Mouse (Mus musculus) fat pad, adult 2 months (tissue): ENCODE results near the gene Tarm1.

Experiments used
- DNase-seq: peaks from one replicate; pipeline ENCODE4 v3.0.0-alpha.2; 2011; ENCODE audit warnings: low read depth, low spot score; ENCODE audit errors: extremely low read depth

Gene Tarm1

DNA sequence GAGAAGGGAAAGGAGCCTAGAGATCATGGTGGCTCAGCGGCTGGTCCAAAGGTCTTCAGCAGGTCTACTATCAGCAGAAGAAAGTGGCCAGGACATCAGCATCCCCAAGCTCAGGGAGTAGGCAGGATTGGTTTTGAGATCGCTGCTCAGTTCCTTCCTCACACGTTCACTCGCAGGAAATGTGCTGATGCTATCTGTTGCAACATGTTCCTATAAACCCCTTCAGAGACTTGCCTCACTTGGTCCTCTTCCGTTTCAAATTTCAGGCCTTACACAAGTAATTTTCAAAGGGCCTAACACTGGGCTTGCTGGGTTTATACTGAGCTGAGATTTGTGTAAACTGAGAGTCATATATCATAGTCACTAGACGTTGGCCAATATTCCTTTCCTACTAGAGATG is at the start of gene Tarm1:
Gene Tarm1 (minus strand): TSS at position 186 of the 400 bp plus-strand sequence.
- DNase-seq = no peak

DNA sequence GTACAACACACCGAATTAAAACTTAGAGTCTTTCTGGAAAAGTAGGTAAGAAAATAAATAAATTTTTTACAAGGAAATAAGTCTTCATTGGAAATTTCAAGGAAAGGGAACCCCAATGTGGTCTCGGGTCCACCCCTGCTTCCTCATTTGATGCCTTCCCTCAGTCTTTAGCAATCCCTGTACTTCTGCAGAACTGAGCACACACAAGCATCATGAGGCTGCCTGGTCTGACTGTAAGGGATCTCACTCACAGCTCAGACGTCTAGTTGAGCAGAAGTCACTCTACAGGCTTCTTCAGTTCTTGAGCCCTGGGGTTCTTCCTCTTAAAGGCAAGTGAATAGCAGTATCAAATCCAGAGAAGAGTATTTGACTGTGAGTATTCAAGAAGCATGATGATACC is 3.5 kb upstream of the Tarm1 start:
- DNase-seq = no peak

DNA sequence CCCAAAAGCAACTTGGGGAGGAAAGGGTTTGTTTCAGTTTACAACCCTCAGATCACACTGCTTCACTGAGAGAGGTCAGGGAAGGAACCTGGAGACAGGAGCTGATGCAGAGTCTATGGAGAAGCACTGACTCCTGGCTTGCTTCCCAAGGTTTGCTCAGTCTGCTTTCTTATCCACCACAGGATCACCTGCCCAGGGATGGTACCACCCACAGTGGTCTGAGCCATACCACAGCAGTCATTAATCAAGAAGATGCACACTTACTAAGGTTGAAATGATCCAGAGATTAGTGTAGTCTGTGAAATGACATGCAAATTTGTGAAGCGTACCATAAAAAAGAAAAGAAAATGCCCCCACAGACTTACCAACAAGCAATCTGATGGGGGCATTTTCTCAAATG is 2.0 kb downstream of the Tarm1 start:
- no peak for DNase-seq

DNA sequence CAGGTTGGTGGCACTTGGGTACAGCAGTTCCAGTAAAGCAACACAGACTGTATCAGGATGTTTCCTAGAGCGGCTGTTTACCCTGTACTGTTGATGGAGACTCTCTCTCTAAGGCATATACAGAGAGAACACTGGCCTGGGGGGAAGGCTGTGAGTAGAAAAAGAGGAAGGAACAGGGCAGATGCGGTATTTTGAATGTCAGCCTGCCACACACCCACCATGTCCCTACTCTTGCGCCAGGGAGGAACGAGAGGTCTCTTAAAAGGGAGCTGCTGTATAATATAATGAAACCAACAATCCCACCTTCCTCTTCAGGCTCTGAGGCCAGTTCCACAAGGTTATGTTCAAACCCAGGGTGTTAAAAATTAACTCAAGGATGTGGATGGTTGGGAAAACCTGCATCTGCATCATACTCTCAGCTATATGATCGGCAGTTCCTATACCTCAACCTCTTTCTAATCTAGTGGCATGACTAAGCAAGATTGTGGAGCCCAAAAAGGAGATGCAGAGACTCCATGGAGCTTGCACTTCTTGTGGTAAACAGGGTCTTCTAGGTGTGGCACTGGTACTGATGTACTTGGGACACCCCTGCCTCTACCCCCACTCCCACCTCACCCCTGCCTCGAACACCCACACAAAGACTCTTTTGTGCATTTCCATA is 20.3 kb downstream of the Tarm1 start:
- no peak for DNase-seq

DNA sequence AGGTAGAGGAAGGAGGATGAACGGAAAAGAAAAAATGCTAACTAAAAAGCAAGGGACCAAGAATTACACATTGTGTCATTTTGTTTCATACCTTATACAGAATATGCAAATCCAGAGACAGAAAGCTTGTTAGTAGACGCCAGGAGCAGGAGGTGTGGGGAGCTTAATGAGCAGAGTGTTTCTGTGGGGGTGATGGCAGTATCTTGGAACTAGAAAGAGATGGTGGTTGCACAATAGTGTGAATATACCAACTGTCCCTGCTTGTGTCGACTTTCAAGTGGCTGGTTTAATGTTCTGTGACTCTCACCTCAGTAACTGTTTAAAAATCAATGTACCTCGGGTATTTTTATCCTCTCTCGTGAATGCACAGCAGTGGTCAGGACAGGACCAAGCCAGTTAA is 25.7 kb downstream of the Tarm1 start:
- no peak for DNase-seq

DNA sequence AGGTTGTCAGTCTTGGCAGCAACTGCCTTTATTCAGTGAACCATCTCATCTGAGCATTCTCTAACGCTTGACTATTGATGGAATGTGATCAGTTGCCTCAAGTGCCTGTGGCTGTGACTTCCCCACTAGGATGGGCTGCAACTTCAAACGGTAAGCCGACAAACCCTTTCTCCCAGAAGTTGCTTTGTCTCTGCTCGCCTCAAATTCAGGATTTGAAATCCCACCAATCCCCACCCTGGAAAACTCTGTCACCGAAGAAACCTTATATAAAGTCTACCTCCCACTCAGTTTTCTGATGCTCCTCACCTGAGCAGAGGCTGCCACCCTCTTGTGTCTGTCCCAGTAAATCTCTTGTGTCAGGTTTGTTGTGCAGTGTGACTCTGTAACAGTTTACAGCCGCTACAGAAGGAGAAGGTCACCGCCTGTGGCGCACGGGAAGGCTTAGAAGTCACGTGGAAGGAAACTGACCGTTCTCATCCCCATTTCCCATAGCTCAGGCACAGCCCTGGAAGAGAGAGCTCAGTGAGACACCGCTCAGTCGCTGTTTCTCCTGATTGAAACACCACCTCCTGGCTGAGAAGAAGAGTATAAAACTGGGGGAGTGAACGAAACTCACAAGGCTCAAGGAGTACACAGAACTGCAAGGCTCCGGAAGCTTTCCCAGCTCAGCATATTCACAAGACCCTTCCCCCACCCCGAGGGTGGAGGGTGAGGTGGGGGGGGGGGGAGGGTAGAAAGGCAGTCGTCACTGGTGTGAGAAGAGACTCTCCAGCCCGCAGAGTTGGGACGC is 27.9 kb downstream of the Tarm1 start:
- no peak for DNase-seq

DNA sequence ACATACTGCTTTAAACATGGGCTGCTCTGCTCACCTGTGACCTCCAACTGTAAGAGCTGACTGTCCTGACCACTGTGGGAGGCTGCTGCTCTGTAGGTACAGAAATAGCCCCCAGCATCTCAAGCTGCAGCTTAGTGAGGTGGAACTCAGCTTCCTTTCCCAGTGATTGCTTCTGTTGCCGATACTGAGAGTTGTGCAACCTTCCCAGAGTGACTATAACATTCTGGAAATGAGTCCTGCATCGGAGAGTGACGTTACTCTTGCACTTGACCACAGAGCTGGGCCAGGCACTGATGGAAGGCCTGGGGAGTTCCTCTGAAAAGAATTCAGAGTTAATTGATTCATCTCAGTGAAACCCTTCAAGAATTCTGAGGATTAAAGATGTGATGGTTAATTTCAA is 29.6 kb downstream of the Tarm1 start:
- DNase-seq = no peak

DNA sequence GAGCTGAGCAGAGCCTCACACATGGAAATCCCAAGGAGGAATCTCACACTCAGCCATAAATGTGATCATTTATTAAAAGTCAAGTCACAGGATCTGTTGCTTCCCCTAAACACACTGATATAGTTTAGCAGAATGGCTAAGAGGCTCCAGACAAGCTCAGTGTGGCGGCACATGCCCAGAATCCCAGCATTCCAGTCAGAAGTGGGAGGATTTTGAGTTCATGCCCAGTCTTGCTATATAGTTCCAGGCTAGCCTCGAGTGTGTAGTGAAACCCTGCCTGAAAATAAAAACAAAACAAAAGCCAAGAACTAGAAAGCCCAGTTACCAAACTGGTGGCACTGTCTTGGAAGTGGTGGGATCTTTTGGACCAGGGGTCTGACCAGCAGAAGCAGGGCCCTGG is 33.8 kb downstream of the Tarm1 start:
- no peak for DNase-seq

DNA sequence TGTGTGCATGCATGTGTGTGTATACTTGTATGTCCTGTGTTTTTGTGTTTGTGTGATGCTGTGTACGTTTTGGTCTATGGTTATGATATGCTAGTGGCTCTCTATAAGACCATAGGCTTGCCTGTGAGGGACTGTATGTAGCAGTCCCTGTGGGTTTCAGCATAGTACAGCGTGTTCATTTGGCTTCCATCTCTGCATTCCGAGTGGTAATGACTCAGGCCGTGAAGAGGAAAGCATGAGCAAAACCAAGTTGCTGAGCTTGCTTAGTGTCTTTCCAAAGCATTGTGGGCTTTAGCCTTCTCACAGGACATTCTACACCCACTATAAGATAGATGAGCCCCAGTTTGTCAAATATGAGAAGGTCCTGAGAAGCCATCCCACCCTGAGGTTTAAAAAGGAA is 39.1 kb downstream of the Tarm1 start:
- DNase-seq = no peak

DNA sequence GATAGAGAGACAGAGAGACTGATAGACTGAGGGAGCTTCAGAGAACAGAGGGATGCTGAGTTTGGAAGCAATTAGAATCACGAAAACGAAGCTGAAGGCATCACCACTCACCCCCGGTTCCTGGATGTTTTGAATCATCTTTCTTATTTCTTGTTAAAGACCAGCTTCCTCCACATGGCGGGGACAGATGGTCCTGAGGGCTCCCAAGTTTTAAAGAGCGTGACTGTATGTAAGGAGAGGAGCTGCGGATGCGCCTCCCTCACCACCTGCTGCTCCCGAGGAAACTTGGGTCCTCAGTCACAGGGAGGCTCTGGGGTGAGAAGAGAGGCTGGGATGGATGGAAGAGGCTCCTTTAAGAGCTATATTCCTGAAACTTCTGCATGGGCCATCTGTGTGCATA is 42.2 kb downstream of the Tarm1 start:
- DNase-seq = no peak

DNA sequence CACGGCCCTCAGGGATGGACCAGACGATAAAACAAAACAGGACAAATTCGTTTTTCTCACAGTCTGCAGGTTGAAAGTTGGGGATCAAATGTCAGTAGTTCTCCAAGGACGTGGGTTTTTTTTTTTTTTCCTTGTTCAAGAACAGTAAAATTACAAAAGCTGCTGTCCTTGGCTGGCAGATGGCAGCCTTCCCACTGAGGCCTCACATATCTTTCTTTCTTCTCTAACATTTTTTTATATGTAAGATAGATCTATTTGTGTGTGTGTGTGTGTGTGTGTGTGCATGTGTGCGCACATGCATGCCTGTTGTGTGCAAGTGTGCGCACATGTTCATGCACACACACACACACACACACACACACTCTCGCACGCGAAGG is 44.6 kb downstream of the Tarm1 start:
- DNase-seq = no peak

DNA sequence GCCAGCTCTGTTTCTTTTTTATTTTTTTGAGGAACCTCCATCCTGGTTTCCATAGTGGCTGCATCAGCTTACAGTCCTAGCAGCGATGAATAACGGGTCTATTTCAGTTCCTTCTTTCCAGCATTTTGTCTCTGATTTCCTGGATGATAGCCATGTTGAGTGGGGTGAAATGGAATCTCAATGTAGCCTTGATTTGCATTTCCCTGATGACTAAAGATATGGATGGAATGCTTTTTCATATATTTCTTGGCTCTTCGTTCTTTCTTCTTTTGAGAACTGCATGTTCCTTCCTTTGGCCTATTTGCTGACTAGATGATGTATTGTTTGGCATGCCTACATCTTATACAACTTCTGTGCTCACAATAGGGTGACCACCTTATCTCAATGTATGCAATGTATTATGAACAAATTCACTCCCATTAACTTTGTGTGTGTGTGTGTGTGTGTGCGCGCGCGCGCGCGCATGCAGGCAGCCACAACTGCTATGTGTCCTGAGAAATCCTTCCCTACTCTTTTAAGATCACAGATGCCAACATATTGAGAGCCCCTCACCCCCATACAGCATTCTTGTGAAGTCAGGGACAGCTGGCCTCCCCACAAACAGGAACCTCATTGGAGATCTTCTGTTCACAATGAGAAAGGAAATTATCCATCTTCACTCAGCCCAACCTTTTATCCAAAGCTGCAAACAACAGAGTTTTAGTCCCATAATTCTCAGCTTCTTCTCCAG is 45.1 kb downstream of the Tarm1 start:
- no peak for DNase-seq

DNA sequence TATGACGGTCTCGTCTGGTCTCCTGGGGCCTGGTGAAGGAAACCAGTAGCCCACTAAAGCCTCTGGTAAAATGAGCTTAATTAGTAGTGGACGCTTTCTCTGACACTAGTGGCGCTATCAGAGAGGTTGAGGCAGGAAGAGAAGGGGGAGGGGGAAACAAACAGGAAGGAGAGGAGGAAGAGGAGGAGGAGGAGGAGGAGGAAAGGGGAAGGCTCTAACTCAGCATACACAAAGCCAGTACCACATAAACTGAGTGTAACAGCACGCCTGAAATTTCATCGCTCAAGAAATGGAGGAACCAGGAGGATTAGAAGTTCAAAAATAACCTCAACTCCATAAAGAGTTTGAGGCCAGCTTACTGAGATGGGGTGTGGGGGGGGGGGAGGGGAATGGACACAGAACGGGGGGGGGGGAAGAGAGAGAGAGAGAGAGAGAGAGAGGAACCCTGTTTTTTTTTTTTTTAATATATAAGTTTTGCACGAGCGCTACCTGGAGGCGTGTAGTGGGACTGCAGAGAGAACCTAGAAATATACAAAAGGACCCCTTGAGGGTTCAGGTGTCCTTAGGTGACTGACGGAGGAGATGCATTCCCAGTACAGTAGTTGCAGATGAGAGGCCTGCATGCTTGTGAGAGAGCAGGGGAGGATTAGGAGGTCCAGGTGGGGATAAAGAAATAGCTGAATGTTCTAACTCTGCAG is 48.8 kb downstream of the Tarm1 start:
- DNase-seq = no peak

DNA sequence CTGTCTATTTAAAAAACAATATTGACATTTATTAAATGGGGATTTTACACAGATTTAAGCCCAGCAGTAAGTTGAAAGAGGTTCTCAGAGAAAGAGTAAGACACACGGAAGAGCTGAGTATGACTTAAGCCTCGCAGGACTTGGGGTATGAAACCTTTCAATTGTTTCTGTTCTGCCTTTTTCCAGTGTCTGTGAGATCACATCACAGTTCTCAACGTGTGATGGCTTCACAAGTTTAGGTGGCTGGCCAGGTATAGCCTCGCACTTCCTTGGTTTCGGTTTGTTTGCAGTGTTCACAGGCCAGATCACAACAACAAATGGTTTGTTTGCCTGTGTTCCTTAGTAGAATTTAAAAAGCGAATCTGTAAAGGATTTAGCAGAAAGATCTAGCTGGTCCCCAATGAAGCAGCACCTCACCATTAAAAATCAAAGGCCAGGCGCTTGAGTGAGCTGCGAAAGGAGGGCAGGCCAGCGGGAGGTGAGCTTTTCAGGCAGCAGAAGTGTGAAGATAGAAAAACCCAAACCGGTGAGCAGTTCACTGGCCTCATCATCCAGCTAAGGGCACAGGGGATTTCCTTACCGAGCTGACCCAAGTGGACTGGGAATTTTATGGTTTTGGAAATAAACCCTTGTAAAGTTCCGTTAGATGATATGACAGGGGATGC is 49.5 kb downstream of the Tarm1 start:
- no peak for DNase-seq

DNA sequence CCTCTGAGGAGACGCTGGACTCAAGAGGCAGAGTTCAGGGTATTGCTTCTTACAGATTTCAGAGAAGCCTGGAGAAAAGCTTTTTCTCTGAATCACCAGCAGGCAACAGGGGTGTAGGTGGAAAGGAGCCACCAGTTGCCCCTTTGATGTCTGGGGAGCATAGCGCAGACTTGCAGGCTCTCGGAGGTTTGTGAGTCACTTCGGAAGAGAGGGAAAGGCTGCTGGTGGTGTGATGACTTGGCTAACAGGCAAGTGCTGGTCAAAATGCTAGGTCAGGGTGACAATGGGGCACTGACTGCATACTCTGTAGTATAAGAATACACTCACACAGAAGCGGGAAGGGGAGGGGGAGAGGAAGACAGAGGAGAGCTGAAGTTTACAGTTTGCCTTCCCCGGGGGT is 51.3 kb downstream of the Tarm1 start:
- DNase-seq = no peak

DNA sequence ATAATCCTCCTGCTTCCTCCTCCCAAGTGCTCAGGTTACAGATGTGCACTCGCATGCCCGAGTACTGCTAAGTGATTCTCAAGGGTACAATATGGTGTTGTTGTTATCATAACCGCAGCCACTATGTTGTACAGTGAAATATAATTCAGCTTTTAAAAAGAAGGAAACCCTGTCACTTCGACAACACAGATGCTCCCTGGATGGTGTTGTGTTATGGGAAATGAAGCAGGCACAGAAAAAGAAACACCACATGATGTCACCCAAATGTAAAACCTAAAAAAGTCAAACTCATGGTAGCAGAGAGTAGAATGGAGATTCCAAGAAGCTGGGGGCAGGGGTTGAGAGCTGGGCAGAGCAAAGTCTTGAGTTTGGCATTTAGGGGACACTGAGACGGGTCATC is 51.8 kb downstream of the Tarm1 start:
- DNase-seq = no peak

DNA sequence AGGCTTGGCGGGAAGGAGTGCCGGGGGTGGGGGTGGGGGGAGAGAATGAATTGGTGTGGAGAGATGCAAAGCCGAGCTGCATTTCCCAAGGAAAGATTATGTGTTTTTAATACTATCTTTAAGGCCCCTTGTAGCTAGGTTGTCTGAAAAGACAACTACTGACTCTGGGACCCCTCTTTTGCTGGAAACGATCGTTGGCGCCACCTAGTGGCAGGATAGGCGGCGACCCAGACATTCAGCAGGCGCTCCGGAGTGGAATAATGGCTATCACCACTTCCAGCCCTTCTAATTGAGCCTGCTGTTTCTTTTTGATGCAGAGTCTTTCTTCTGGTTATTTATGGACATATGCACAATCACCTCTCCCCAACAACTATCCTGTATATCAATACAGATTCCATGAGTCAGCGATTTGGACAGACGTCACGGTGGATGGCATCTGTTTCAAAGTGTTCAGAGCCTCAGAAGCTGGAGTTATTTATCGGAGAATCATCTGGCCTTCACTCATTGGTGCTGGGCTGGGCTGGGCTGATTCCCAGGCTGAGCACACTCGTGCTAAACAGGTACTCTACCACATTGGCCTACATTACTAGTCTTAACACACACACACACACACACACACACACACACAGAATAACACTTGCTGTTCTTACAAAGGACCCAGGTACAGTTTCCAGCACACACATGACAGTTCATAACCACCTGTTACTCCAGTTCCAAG is 53.5 kb downstream of the Tarm1 start:
- DNase-seq = no peak

DNA sequence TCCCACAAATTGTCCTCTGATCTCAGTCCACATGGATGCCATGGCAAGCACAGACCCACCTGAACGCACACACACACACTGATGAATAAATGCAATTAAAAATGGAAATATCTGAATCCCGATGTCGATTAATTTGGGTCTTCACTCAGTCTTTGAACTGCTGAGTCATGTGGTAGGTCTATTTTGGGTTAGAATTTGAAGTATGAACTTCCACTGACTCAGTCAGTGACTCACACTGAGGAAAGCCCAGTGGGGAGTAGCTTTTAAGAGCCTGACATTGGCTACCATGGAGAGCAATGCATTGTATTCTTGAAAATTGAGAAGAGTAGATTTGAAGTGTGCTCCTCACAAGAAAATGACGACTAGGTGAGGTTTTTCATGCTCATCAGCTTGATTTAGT is 55.4 kb downstream of the Tarm1 start:
- DNase-seq = no peak

DNA sequence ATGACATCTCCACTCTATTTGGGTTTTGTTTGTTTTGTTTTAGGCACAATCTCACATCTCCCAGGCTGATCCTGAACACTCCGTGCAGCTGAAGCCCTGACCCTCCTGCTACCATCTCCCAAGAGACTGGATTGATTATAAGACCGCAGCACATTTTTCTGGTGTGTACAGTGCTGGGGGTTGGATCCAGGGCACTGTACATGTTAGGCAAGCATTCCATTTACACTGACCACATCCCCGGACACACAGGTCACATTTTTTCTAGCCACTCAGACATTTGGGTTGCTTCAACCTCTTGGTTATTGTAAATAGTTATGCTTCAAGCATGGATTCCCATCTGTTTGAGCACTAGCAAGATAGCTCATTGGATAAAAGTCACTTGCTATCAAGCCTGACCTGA is 55.8 kb downstream of the Tarm1 start:
- no peak for DNase-seq

DNA sequence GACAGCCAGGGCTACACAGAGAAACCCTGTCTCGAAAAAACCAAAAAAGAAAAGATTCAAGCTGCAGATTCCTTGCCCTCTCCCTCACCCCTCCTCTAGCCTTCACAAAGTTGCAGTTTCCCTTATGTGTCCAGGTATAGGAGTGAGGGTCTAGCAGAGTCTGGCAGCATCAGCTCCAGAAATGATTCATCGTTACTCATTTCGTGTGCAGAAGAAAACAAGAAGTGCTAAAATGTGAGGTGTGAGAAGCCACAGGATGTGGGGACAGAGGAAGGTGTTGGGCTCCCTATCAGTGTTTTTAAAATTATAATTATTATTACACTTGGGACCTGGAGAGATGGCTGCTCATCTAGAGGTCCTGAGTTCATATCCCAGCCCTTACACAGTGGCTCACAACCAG is 57.7 kb downstream of the Tarm1 start:
- DNase-seq = no peak
